10 mouse cellular contexts compared by ENCODE assay signal in genomic region chr3:85829047-85829446, GRCm38 (mm10). TPM values are rescaled to one million over a fixed set of nuclear protein-coding genes. Genes with fewer than 3 reads are reported as not detected.
A peak's percentile ranks its signal among the peaks of the same experiment; 100 is the strongest.
DNase-seq lines count a peak whose midpoint lies in the region; ATAC-seq and TF ChIP-seq lines count a peak whose summit lies in the region.
"Had no signal": no experiment of that assay in that cellular context is flagged by ENCODE, and none has a peak within 500 bp of the region (broad histone marks: within the 10 kb centered on the region; RNA-seq: fewer than 3 reads in every experiment).

No protein-coding gene starts in this region.

- TF ChIP-seq POLR2A in myocyte (IDR thresholded peaks at IDR 0.05; ENCODE audit: insufficient read length, low read depth): no peak

- no peaks in the 10 kb centered on the region for H3K27me3 ChIP-seq in kidney, embryonic 15.5 days
- H3K27me3 ChIP-seq in myocyte (ENCODE audit: control insufficient read depth, insufficient read depth, insufficient read length): no peaks in the 10 kb centered on the region
- H3K27me3 ChIP-seq: midbrain, embryonic 15.5 days had no signal

- 43% methylated on average over 4 of the region's 4 CpGs for WGBS in kidney, embryonic 15.5 days

- peaks cover 8% of the 10 kb centered on the region for H3K79me2 ChIP-seq in myocyte (ENCODE audit: control insufficient read depth, insufficient read depth)

- H3K4me2 ChIP-seq in kidney, embryonic 15.5 days: no peak overlapping the region
- H3K4me2 ChIP-seq in myocyte (ENCODE audit: low read depth): peak overlapping the region; percentile 3
- H3K4me2 ChIP-seq: midbrain, embryonic 15.5 days had no signal

- H3K4me1 ChIP-seq in kidney, embryonic 15.5 days: peaks cover 30% of the 10 kb centered on the region
- H3K4me1 ChIP-seq: midbrain, embryonic 15.5 days had no signal

- H3ac ChIP-seq in myocyte (ENCODE audit: control insufficient read depth, insufficient read length): no peak overlapping the region

- peak; percentile 3 for DNase-seq in cerebellum, adult 11 months
- peak; percentile 2 for DNase-seq in retina, embryonic 14.5 days (ENCODE audit: low spot score)
- no peak for DNase-seq in retina, postnatal 1 day
- no peak for DNase-seq in right cerebral cortex, adult 18-20 months
- DNase-seq in layer of hippocampus, adult 11-12 months (ENCODE audit: low spot score): no peak

- ATAC-seq in cerebellum, adult (ENCODE audit: insufficient number of reproducible peaks, low FRiP score, low TSS enrichment): no peak
- ATAC-seq in kidney, embryonic 15.5 days (replicated peaks; ENCODE audit: low FRiP score): no peak; the same call in 1 of the 2 replicates
- ATAC-seq: hindbrain, embryonic 16.5 days; midbrain, embryonic 15.5 days had no signal

- H3K9ac ChIP-seq in kidney, embryonic 15.5 days: no peak overlapping the region
- H3K9ac ChIP-seq: midbrain, embryonic 15.5 days had no signal

- no peak overlapping the region for H3K4me3 ChIP-seq in kidney, embryonic 15.5 days (replicated peaks)
- H3K4me3 ChIP-seq in myocyte: no peak overlapping the region
- H3K4me3 ChIP-seq: midbrain, embryonic 15.5 days had no signal

- peak overlapping the region; percentile 62 for H3K27ac ChIP-seq in kidney, embryonic 15.5 days
- H3K27ac ChIP-seq: midbrain, embryonic 15.5 days had no signal

- no peaks in the 10 kb centered on the region for H3K9me3 ChIP-seq in kidney, embryonic 15.5 days (replicated peaks)
- H3K9me3 ChIP-seq: midbrain, embryonic 15.5 days had no signal

- H3K36me3 ChIP-seq in kidney, embryonic 15.5 days: no peaks in the 10 kb centered on the region
- H3K36me3 ChIP-seq in myocyte (ENCODE audit: control insufficient read depth, insufficient read depth): no peaks in the 10 kb centered on the region
- H3K36me3 ChIP-seq: midbrain, embryonic 15.5 days had no signal

TF ChIP-seq in myocyte, 11 proteins besides CTCF, POLR2A, EP300 and RAD21:
- TF ChIP-seq MYOD1 (IDR thresholded peaks at IDR 0.05; ENCODE audit: control insufficient read depth in 1 of 3, insufficient read length in 2 of 3, low read depth in 2 of 3) (peak in 1 of 3 experiments; percentile 28), MAX (IDR thresholded peaks at IDR 0.05; ENCODE audit: low read depth) (no peak), REST (IDR thresholded peaks at IDR 0.05; ENCODE audit: insufficient read depth, insufficient read length) (no peak), USF1 (IDR thresholded peaks at IDR 0.05; ENCODE audit: low read depth) (peak; percentile 60), POLR2AphosphoS2 (IDR thresholded peaks at IDR 0.05; ENCODE audit: insufficient read length, low read depth) (no peak), SRF (IDR thresholded peaks at IDR 0.05; ENCODE audit: control insufficient read depth, insufficient read length, low read depth) (no peak), TCF3 (IDR thresholded peaks at IDR 0.05; ENCODE audit: insufficient read length, low read depth) (no peak), TCF12 (IDR thresholded peaks at IDR 0.05; ENCODE audit: insufficient read depth, poor library complexity, severe bottlenecking) (no peak), MYOG (IDR thresholded peaks at IDR 0.05; ENCODE audit: control insufficient read depth in 1 of 3, insufficient read depth in 1 of 3, insufficient read length in 2 of 3, low read depth in 2 of 3) (peak in 1 of 3 experiments; percentile 16), CEBPB (IDR thresholded peaks at IDR 0.05; ENCODE audit: insufficient read depth, poor library complexity, severe bottlenecking) (no peak), E2F4 (IDR thresholded peaks at IDR 0.05; ENCODE audit: insufficient read depth) (no peak)

RNA-seq across cellular contexts. Expression of gene Fam160a1, which starts 12.0 kb away (rescaled TPM):
- polyA plus RNA-seq in kidney, embryonic 15.5 days (2015; fragmentation: Nextera tagmentation; extraction: Ambion mirVana): 5.0 and 5.1 TPM in 2 replicates
- polyA plus RNA-seq in myocyte (2012; fragmentation: generic; extraction: Trizol): 13.2 TPM

RNA-seq across cellular contexts. Expression of gene Glt28d2, which starts 58.3 kb away (rescaled TPM):
- 2.2 and 2.9 TPM in 2 replicates for polyA plus RNA-seq in kidney, embryonic 15.5 days (2015; fragmentation: Nextera tagmentation; extraction: Ambion mirVana)
- 1.4 TPM for polyA plus RNA-seq in myocyte (2012; fragmentation: generic; extraction: Trizol)

RNA-seq across cellular contexts. Expression of gene Gm37240, which starts 58.3 kb away (rescaled TPM):
- 8.9 and 9.2 TPM in 2 replicates for polyA plus RNA-seq in kidney, embryonic 15.5 days (2015; fragmentation: Nextera tagmentation; extraction: Ambion mirVana)
- polyA plus RNA-seq in myocyte (2012; fragmentation: generic; extraction: Trizol): 8.7 TPM

Comparison
In these comparisons a context has a peak if more than half of its experiments do, and no peak if none do; other contexts are left out.
1. DNase-seq: peak in cerebellum, adult 11 months (single experiment) and retina, embryonic 14.5 days (single experiment); none in retina, postnatal 1 day (single experiment), right cerebral cortex, adult 18-20 months (single experiment) and layer of hippocampus, adult 11-12 months (single experiment).